Mouse (Mus musculus): ENCODE measurements around the gene Natd1. TPM values are rescaled to one million over a fixed set of nuclear protein-coding genes. Genes with fewer than 3 reads are reported as not detected.

Gene Natd1
- polyA plus RNA-seq, 1 experiment from 2014 or later, result 16.9 TPM

- Histone ChIP-seq H3K4me1 (ENCODE audit: control insufficient read depth, insufficient read depth, low read length) (no peaks in the 10 kb centered on the region), H3K9me3 (replicated peaks; ENCODE audit: control insufficient read depth, low read length) (no peaks in the 10 kb centered on the region), H3K36me3 (ENCODE audit: control insufficient read depth, insufficient read depth) (peaks cover 11% of the 10 kb centered on the region), H3K9ac (ENCODE audit: low read length) (no peak overlapping the region), H3K27me3 (ENCODE audit: control insufficient read depth, insufficient read depth, low read length) (no peaks in the 10 kb centered on the region), H3K4me2 (ENCODE audit: low read depth, low read length) (no peak overlapping the region), H3K27ac (ENCODE audit: low read length) (no peak overlapping the region), H3K4me3 (ENCODE audit: low read length) (no peak overlapping the region)
- ATAC-seq (replicated peaks; ENCODE audit: extremely low read depth, insufficient read depth, low FRiP score), result no peak
- 83% methylated on average over 4 of the region's 4 CpGs for WGBS
Measured at GRCm38 (mm10) chr11:60906449-60906848, 8.1 kb downstream of the Natd1 start.

DNA sequence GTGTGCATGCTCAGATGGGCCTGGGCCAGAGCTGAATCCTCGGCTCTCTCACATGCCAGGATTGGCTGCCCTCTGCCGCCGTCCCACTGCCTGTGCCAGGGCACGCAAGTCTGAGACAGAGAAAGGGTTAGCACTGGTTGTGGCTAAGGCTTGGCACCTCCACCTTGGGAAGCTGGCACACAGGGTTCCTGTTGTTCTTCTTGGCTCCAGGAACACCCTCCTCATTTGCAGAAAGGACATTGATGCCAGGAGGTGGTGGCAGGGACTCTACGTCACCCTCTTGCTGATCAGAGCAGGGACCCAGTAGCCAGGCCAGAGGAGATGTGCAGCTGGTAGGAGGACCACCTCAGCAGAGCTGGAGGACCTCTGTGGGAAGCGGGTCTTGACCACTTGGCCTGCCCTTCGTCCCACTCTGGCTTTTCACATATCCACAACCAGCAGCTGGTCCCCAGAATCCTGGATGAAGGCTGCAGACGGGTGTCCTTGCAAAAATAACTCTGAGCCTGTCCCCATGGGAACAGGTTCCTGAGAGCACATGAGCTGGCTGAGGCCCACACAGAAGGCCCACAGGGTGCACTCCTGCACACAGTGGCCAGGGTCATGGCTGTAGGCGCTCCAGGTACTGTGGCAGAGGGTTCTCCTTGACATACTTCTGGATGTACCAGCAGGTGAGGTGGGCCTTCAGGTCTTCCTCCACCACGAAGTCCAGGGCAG, 9.0 kb downstream of the Natd1 start:
- H3K9ac ChIP-seq (ENCODE audit: low read length), result no peak overlapping the region
- no peak overlapping the region for H3K4me3 ChIP-seq (ENCODE audit: low read length)
- 86% methylated on average over 10 of the region's 10 CpGs for WGBS
- no peak overlapping the region for H3K27ac ChIP-seq (ENCODE audit: low read length)
- peaks cover 11% of the 10 kb centered on the region for H3K36me3 ChIP-seq (ENCODE audit: control insufficient read depth, insufficient read depth)
- no peaks in the 10 kb centered on the region for H3K4me1 ChIP-seq (ENCODE audit: control insufficient read depth, insufficient read depth, low read length)
- no peaks in the 10 kb centered on the region for H3K27me3 ChIP-seq (ENCODE audit: control insufficient read depth, insufficient read depth, low read length)
- no peaks in the 10 kb centered on the region for H3K9me3 ChIP-seq (replicated peaks; ENCODE audit: control insufficient read depth, low read length)
- no peak for ATAC-seq (replicated peaks; ENCODE audit: extremely low read depth, insufficient read depth, low FRiP score)
- H3K4me2 ChIP-seq (ENCODE audit: low read depth, low read length), result no peak overlapping the region

- H3K9ac ChIP-seq (ENCODE audit: low read length), result no peak overlapping the region
- no peak overlapping the region for H3K27ac ChIP-seq (ENCODE audit: low read length)
- 82% methylated on average over 6 of the region's 6 CpGs for WGBS
- no peak for ATAC-seq (replicated peaks; ENCODE audit: extremely low read depth, insufficient read depth, low FRiP score)
- H3K9me3 ChIP-seq (replicated peaks; ENCODE audit: control insufficient read depth, low read length), result no peaks in the 10 kb centered on the region
- peaks cover 11% of the 10 kb centered on the region for H3K36me3 ChIP-seq (ENCODE audit: control insufficient read depth, insufficient read depth)
- H3K27me3 ChIP-seq (ENCODE audit: control insufficient read depth, insufficient read depth, low read length), result no peaks in the 10 kb centered on the region
- no peak overlapping the region for H3K4me2 ChIP-seq (ENCODE audit: low read depth, low read length)
- H3K4me1 ChIP-seq (ENCODE audit: control insufficient read depth, insufficient read depth, low read length), result no peaks in the 10 kb centered on the region
- no peak overlapping the region for H3K4me3 ChIP-seq (ENCODE audit: low read length)
Measured at GRCm38 (mm10) chr11:60903661-60904061, 10.9 kb downstream of the Natd1 start.

DNA sequence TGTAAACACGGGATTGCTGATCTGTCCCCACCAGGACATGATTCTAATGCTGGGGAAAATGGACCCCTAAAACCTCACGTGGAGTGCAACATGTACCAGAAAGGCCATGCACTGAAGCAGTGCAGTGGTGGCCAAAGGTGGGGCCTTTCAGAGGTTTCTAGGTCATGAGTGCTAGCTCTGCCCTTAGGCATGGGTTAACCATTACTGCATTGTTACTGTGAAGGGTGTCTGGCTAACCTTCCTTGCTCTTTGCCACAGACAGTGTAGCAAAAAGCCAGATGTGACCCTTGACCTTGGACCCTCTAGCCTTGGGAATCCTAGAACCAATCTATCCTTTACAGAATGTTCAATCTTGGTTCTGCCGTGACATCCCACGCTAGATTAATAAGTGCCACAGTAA, 12.1 kb downstream of the Natd1 start:
- Histone ChIP-seq H3K27me3 (ENCODE audit: control insufficient read depth, insufficient read depth, low read length) (no peaks in the 10 kb centered on the region), H3K4me1 (ENCODE audit: control insufficient read depth, insufficient read depth, low read length) (no peaks in the 10 kb centered on the region), H3K9me3 (replicated peaks; ENCODE audit: control insufficient read depth, low read length) (no peaks in the 10 kb centered on the region), H3K4me3 (ENCODE audit: low read length) (no peak overlapping the region), H3K36me3 (ENCODE audit: control insufficient read depth, insufficient read depth) (peaks cover 11% of the 10 kb centered on the region), H3K4me2 (ENCODE audit: low read depth, low read length) (no peak overlapping the region), H3K9ac (ENCODE audit: low read length) (no peak overlapping the region), H3K27ac (ENCODE audit: low read length) (no peak overlapping the region)
- ATAC-seq (replicated peaks; ENCODE audit: extremely low read depth, insufficient read depth, low FRiP score), result no peak
- 63% methylated on average over 4 of the region's 4 CpGs for WGBS

DNA sequence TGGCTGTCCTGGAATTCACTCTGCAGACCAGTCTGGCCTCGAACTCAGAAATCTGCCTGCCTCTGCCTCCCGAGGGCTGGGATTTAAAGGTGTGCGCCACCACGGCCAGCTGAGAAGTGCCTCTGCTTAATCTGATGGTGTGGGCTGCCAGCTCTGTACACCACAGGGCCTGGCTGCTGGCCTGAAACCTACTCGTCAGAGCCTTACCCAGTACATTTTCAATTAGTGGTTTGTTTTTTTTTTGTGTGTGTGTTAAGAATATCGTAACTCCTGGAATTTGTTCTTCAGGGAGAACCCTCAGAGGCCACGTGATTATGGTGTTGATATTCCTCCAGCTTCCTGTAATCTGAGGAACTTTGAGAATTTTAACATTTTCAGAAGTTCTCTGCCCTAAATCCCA, 12.5 kb downstream of the Natd1 start:
- 75% methylated on average over 7 of the region's 7 CpGs for WGBS
- H3K27ac ChIP-seq (ENCODE audit: low read length), result no peak overlapping the region
- no peak for ATAC-seq (replicated peaks; ENCODE audit: extremely low read depth, insufficient read depth, low FRiP score)

DNA sequence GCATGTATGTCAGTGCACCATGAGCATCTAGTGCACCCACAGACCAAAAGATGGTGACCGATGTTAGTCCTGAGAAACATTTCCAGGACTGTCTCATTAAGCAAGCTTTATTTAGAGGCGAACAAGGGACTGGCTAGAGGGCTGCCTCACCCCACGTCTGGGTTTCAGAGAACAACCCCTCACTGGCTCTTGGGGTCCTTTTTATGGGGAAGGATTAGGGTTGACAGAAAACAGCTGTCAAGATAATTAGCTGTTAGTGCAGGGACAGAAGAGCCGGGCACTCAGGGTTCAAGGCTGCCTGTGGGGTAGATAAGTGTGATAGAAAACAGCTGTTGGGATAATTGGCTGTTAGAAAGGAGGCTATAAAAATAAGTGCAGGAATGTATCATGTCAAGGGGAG, 18.6 kb downstream of the Natd1 start:
- Histone ChIP-seq H3K9me3 (replicated peaks; ENCODE audit: control insufficient read depth, low read length) (no peaks in the 10 kb centered on the region), H3K4me2 (ENCODE audit: low read depth, low read length) (no peak overlapping the region), H3K36me3 (ENCODE audit: control insufficient read depth, insufficient read depth) (no peaks in the 10 kb centered on the region), H3K4me1 (ENCODE audit: control insufficient read depth, insufficient read depth, low read length) (peaks cover 5% of the 10 kb centered on the region; the same call in 1 of the 2 replicates), H3K27ac (ENCODE audit: low read length) (0 out of 2 replicates have a peak overlapping the region, but pooled peaks have one; percentile 4), H3K4me3 (ENCODE audit: low read length) (no peak overlapping the region), H3K27me3 (ENCODE audit: control insufficient read depth, insufficient read depth, low read length) (no peaks in the 10 kb centered on the region), H3K9ac (ENCODE audit: low read length) (no peak overlapping the region)
- ATAC-seq (replicated peaks; ENCODE audit: extremely low read depth, insufficient read depth, low FRiP score), result no peak
- WGBS, result 15% methylated on average over 4 of the region's 4 CpGs

More for the DNA sequence above, 12.5 kb downstream of the Natd1 start:
- H3K4me3 ChIP-seq (ENCODE audit: low read length), result no peak overlapping the region
- no peaks in the 10 kb centered on the region for H3K9me3 ChIP-seq (replicated peaks; ENCODE audit: control insufficient read depth, low read length)
- no peak overlapping the region for H3K4me2 ChIP-seq (ENCODE audit: low read depth, low read length)
- H3K36me3 ChIP-seq (ENCODE audit: control insufficient read depth, insufficient read depth), result peaks cover 11% of the 10 kb centered on the region
- H3K9ac ChIP-seq (ENCODE audit: low read length), result no peak overlapping the region
- no peaks in the 10 kb centered on the region for H3K27me3 ChIP-seq (ENCODE audit: control insufficient read depth, insufficient read depth, low read length)
- H3K4me1 ChIP-seq (ENCODE audit: control insufficient read depth, insufficient read depth, low read length), result no peaks in the 10 kb centered on the region

DNA sequence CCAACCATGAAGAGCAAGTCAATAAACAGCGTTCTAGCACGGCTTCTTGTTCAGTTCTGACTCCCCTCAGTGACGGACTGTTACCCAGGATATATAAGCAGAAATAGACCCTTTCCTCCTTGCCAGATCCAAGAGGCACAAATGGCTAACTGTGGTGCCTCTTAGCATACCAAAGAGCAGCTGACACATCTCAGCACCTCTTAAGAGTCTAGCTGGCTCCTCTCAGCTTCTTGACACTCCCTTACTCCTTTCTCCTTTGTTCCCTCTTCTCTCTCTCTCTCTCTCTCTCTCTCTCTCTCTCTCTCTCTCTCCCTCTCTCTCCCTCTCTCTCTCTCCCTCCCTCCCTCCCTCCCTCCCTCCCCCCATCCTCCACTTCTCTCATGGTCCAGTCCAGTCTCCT, 23.8 kb downstream of the Natd1 start:
- Histone ChIP-seq H3K4me3 (ENCODE audit: low read length) (no peak overlapping the region), H3K9ac (ENCODE audit: low read length) (no peak overlapping the region), H3K4me2 (ENCODE audit: low read depth, low read length) (no peak overlapping the region), H3K9me3 (replicated peaks; ENCODE audit: control insufficient read depth, low read length) (no peaks in the 10 kb centered on the region), H3K27me3 (ENCODE audit: control insufficient read depth, insufficient read depth, low read length) (no peaks in the 10 kb centered on the region), H3K27ac (ENCODE audit: low read length) (no peak overlapping the region), H3K36me3 (ENCODE audit: control insufficient read depth, insufficient read depth) (no peaks in the 10 kb centered on the region), H3K4me1 (ENCODE audit: control insufficient read depth, insufficient read depth, low read length) (peaks cover 7% of the 10 kb centered on the region; the same call in 1 of the 2 replicates)
- ATAC-seq (replicated peaks; ENCODE audit: extremely low read depth, insufficient read depth, low FRiP score), result no peak
- WGBS, result 50% methylated on average over 3 of the region's 3 CpGs

GRCm38 (mm10) chr11:60890286-60890685, 24.3 kb downstream of the Natd1 start:
- 65% methylated on average over 6 of the region's 6 CpGs for WGBS
- no peak for ATAC-seq (replicated peaks; ENCODE audit: extremely low read depth, insufficient read depth, low FRiP score)
- H3K4me3 ChIP-seq (ENCODE audit: low read length), result no peak overlapping the region

GRCm38 (mm10) chr11:60889861-60890260, 24.7 kb downstream of the Natd1 start:
- ATAC-seq (replicated peaks; ENCODE audit: extremely low read depth, insufficient read depth, low FRiP score), result no peak
- no peaks in the 10 kb centered on the region for H3K36me3 ChIP-seq (ENCODE audit: control insufficient read depth, insufficient read depth)
- no peak overlapping the region for H3K4me2 ChIP-seq (ENCODE audit: low read depth, low read length)
- peaks cover 3% of the 10 kb centered on the region; the same call in 1 of the 2 replicates for H3K4me1 ChIP-seq (ENCODE audit: control insufficient read depth, insufficient read depth, low read length)
- 70% methylated on average over 2 of the region's 2 CpGs for WGBS
- no peak overlapping the region for H3K9ac ChIP-seq (ENCODE audit: low read length)
- no peak overlapping the region for H3K27ac ChIP-seq (ENCODE audit: low read length)
- H3K9me3 ChIP-seq (replicated peaks; ENCODE audit: control insufficient read depth, low read length), result no peaks in the 10 kb centered on the region
- no peaks in the 10 kb centered on the region for H3K27me3 ChIP-seq (ENCODE audit: control insufficient read depth, insufficient read depth, low read length)
- H3K4me3 ChIP-seq (ENCODE audit: low read length), result no peak overlapping the region

More at GRCm38 (mm10) chr11:60890286-60890685, 24.3 kb downstream of the Natd1 start:
- Histone ChIP-seq H3K4me2 (ENCODE audit: low read depth, low read length) (no peak overlapping the region), H3K9ac (ENCODE audit: low read length) (no peak overlapping the region), H3K27me3 (ENCODE audit: control insufficient read depth, insufficient read depth, low read length) (no peaks in the 10 kb centered on the region), H3K27ac (ENCODE audit: low read length) (no peak overlapping the region), H3K36me3 (ENCODE audit: control insufficient read depth, insufficient read depth) (no peaks in the 10 kb centered on the region), H3K4me1 (ENCODE audit: control insufficient read depth, insufficient read depth, low read length) (peaks cover 3% of the 10 kb centered on the region; the same call in 1 of the 2 replicates), H3K9me3 (replicated peaks; ENCODE audit: control insufficient read depth, low read length) (no peaks in the 10 kb centered on the region)
